Mouse (Mus musculus) brown adipose tissue, adult 24 weeks (tissue): ENCODE data around the gene Stambp. TPM values are rescaled to one million over a fixed set of nuclear protein-coding genes. Genes with fewer than 3 reads are reported as not detected.

ENCODE experiments used
- H3K27ac ChIP-seq: fragments of 200-500 bp; replicated peaks from 2 replicates; pipeline ENCODE4 v1.5.1; 2012; ENCODE audit warnings: low read depth, mild to moderate bottlenecking, low read length
- H3K4me1 ChIP-seq: fragments of 200-500 bp; 2 replicates; pipeline ENCODE4 v1.6.1; 2012; ENCODE audit warnings: low read length, mixed read lengths; ENCODE audit not compliant: control insufficient read depth, insufficient read depth, insufficient read length
- H3K4me3 ChIP-seq: fragments of 200-500 bp; 2 replicates; pipeline ENCODE4 v1.5.1; 2012; ENCODE audit warnings: low read depth, mild to moderate bottlenecking, low read length, moderate library complexity; ENCODE audit not compliant: insufficient read depth
- polyA plus RNA-seq: library from polyadenylated mRNA; stranded (reverse); fragments of >200 nt; gene quantifications from 2 replicates; pipeline ENCODE4 v1.2.4, GENCODE M21; 2012; ENCODE audit not compliant: missing spikeins, insufficient read depth, insufficient read length

Stambp gene
- polyA plus RNA-seq, 1 experiment = 16.4 TPM

DNA sequence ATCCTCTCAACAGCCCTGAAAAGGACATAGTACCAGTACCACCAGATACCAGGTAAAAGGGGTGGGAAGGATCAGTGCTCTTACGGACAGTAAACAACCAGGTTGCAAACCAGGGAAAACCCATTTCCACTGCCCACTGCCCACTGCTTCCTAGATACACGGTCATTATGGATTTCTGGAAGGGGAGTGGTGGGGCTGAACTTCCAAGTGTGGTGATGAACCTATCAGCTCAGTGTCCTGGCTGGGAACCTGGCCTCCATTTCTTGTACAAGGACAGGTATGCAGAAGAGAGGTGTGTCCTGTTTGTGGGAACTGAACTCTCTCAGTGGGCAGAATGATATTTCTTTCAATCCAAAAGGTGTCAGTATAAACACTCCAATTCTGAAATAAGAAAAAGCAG is 11.1 kb upstream of the Stambp start:
- H3K4me3 ChIP-seq = no peak overlapping the region
- H3K4me1 ChIP-seq = no peaks in the 10 kb centered on the region
- no peak overlapping the region for H3K27ac ChIP-seq

- no peak overlapping the region for H3K27ac ChIP-seq
- H3K4me3 ChIP-seq = no peak overlapping the region
- no peaks in the 10 kb centered on the region for H3K4me1 ChIP-seq
These were observed 10.4 kb upstream of the Stambp start for GRCm38 (mm10) chr6:83582938-83583270.

DNA sequence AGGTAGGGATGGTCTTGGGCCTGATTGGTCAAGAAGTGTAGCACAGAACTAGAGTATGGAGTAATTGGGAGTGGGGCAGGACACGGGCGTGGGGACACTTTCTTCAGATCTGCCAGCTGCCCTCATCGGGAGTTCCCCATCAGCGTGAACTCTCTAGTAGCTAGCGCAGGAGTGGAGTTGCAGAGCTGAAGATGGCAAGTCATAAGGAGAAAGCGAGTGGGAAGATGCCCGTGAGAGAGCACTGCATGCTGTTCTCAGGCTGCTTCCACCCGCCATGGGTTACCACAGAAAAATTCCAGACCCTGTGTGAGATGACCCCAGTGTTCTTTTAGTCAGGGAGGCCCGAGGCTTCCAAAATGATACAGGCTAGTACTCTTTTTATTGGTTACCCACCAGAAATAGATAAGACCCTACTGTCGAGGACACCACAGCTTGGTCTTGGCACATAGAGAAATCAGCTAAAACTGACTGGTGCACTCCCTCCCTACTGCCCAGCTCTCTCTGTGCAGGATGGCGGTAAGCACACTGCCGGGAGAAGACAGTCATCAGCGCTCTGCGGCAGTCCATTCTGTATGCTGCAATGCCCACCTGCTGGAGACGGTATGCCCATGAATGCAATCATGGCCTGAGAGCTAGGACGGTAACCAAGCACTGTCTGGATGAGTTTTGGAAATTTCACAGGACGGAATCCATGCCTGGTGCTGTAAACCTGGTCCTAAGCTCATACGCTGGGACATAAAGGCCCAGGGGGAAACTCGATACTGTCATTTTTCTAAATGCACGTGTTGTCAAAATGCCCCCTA is 9.8 kb upstream of the Stambp start:
- H3K27ac ChIP-seq = no peak overlapping the region
- no peaks in the 10 kb centered on the region for H3K4me1 ChIP-seq
- no peak overlapping the region for H3K4me3 ChIP-seq

- H3K4me1 ChIP-seq = peaks cover 4% of the 10 kb centered on the region; the same call in 1 of the 2 replicates
- H3K4me3 ChIP-seq = no peak overlapping the region
- no peak overlapping the region for H3K27ac ChIP-seq
These were observed 5.0 kb upstream of the Stambp start for GRCm38 (mm10) chr6:83577534-83577933.

DNA sequence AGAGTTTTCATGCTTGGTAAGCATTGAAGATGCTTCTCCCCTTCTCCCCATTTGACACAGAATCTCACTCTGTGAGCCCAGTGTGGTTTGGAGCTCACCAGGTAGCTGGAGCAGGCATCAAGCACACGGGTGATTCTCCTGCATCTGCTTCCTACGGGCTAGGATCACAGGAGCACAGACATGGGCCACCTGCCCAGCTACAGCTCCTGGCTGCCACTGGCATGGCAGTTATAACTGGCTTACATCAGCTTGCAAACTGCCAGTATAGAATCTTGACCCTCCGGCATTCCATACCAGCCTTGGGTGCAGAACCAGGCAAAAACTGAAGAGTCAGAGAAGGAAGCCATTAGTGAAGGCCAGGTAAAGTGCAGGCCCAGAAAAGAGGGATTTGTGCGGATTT is 3.1 kb upstream of the Stambp start:
- Histone ChIP-seq H3K27ac (no peak overlapping the region), H3K4me3 (no peak overlapping the region), H3K4me1 (peaks cover 8% of the 10 kb centered on the region; the same call in 1 of the 2 replicates)

GRCm38 (mm10) chr6:83571840-83572667 is 475 bp downstream of the Stambp start:
- peaks cover 8% of the 10 kb centered on the region; the same call in 1 of the 2 replicates for H3K4me1 ChIP-seq
- peak overlapping the region; percentile 52; the same call in 1 of the 2 replicates for H3K27ac ChIP-seq

DNA sequence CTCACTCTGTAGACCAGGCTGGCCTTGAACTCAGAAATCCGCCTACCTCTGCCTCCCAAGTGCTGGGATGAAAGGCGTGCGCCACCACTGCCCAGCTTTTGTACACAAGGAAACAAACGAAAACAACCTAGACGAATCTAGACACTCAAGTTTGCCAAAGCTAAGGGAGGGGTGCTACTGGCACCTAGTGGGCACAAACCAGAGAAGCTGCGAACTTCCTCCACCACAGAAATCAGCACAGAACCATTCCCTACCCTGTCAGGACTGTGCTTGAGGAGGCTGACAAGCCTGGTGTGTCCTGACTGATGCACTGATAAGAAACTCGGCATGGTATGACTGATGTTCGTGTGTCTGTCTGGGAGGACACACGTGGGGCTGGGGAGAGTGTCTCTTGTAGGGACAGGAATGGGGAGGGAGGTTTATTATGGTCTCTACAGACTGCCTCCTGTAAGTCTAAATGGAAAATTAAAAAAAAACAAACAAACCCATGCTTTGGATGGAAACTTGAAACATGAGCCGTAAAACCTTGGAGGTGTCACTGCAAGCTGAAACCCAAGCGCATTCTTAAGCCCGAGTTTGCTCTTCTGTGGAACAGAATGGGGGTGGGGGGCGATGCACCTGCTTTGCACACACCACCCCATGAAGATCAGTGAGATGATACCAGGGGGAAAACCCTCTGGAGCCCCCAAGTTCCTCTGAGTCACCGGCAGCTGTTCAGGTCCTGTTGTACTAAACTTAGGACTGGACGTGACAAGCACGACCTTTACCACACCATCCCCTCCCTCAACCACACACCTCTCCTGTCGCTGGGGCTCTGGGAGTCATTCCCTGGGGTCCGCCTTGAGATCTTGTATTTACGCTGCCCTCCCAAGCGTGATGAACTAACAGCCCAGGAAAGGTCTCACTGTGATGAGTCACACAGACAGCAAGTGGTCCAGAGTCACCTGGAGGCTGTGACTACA is 3.3 kb downstream of the Stambp start:
- Histone ChIP-seq H3K4me1 (peaks cover 8% of the 10 kb centered on the region; the same call in 1 of the 2 replicates), H3K27ac (no peak overlapping the region), H3K4me3 (no peak overlapping the region)

More at GRCm38 (mm10) chr6:83571840-83572667, 475 bp downstream of the Stambp start:
- peak overlapping the region; percentile 86 for H3K4me3 ChIP-seq

DNA sequence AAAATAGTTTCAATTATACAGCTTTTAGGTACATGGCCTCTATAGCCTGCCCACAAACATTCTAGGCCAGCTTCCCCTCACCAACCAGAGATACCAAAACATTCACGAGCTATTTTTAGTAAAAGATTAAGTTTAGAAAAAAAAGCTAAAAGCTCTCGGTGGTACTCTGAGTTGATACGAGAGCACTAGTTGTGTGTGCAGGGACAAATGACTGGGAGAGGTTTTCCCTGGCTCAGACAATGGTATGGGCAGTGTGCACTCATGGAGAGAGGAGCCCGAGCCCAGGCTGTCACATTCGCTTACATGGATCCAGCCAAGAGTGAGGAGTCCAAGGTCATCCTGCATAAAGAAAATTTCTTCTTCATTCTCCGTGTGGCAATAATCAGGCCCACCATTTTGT is 16.6 kb downstream of the Stambp start:
- Histone ChIP-seq H3K4me3 (no peak overlapping the region), H3K27ac (no peak overlapping the region), H3K4me1 (no peaks in the 10 kb centered on the region)

DNA sequence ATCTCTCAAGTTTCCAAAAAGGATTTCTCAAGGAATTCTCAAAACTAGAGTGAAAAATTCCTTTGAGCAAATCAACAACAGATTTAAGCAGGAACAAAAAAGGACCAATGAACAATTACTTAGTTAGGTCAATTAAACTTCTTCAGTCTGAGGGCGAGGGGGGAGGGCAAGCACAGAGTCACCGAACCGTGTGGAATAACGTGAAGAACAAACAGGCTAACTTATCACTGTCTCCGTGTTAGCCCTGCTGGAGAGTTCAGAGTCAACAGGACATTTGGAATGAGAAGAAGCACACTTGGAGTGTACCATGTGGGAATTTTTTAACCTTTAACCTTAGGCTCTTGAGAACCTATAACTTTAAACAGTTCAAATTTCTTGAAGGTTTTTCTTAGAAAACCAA is 24.2 kb downstream of the Stambp start:
- H3K4me3 ChIP-seq = no peak overlapping the region
- H3K4me1 ChIP-seq = no peaks in the 10 kb centered on the region
- no peak overlapping the region for H3K27ac ChIP-seq

- Histone ChIP-seq H3K4me1 (no peaks in the 10 kb centered on the region), H3K4me3 (no peak overlapping the region), H3K27ac (no peak overlapping the region)
These were observed 26.8 kb downstream of the Stambp start for GRCm38 (mm10) chr6:83545778-83546177.

GRCm38 (mm10) chr6:83541756-83542456 is 30.6 kb downstream of the Stambp start:
- Histone ChIP-seq H3K4me1 (no peaks in the 10 kb centered on the region), H3K4me3 (no peak overlapping the region), H3K27ac (no peak overlapping the region)

- Histone ChIP-seq H3K4me1 (no peaks in the 10 kb centered on the region), H3K27ac (no peak overlapping the region), H3K4me3 (no peak overlapping the region)
These were observed 32.5 kb downstream of the Stambp start for GRCm38 (mm10) chr6:83540017-83540416.

- Histone ChIP-seq H3K27ac (no peak overlapping the region), H3K4me3 (no peak overlapping the region), H3K4me1 (no peaks in the 10 kb centered on the region)
These were observed 35.8 kb downstream of the Stambp start for GRCm38 (mm10) chr6:83536795-83537059.

DNA sequence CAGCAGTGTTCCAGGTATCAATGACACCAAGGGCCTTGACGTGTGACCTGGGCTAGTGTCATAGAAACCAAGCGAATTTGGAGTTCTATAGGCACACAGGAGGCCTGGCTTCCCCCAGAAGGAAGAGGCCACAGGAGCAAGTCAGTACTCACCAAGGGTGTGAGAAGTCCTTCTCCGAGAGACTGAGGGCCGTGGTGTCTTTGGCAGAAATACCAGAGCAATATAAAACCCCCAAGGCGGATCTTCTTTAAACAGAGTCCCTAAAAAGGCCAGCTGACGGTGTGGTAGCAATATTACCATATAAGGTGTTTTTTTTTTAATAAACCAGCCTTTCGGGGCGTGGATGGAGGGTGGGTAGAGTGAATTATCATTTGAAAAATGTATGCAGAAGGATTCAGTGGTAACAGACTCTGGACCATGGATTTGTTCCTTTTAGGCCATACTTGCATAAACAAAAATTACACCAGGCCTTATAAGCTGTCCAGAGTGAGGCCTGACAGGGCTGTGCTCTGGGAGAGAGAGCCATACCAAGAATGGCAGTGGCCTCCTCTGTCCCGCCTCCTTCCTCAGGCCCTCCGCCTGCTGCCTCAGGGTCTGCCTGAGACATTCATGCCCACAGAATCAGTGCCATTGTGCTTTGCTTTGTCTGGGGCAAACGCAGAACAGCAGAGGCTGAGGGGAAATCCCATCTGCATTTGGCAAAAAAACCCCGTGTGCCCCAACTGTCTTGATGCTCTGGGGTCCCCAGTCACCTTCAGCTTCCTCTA is 36.3 kb downstream of the Stambp start, which contains the start of gene Actg2:
TSS of gene Actg2 (minus strand) at position 238 of the 767 bp plus-strand sequence.
- no peak within 1 kb of the TSS for H3K27ac ChIP-seq
- H3K4me1 ChIP-seq = no peaks in the 10 kb centered on the region
- H3K4me3 ChIP-seq = no peak within 1 kb of the TSS
